17 mouse cellular contexts compared by ENCODE assay signal in the genomic region with DNA sequence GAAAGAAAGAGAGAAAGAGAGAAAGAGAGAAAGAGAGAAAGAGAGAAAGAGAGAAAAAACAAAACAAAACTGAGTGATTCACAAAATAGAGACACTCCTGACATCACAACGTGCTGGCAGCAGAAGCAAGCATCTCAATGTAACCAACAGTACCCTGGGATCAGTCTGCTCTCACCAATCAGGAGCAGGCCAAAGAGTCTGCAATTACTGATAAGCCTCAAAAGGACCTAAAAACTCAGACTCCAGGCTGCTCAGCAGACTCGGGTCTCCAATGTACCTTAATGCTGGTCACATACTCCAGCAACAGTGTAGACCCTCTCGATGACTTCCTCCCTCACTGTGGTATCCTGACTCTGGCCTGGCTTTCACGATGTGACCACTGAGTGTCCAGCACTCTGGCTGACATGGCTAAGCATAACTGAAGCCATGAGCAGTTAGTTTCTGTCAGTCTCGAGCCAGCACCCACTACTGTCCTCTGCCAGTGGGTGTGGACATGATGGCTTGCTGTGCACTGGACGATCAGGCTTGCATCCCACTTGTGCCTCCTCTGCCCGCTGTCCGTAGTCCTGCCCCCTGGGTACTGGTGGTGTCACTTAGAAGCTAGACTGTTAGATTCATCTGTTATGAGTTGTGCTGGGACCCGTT. TPM values are rescaled to one million over a fixed set of nuclear protein-coding genes. Genes with fewer than 3 reads are reported as not detected.
DNase-seq lines count a peak whose midpoint lies in the region; ATAC-seq and TF ChIP-seq lines count a peak whose summit lies in the region.
"Had no signal": no experiment of that assay in that cellular context is flagged by ENCODE, and none has a peak within 500 bp of the region (broad histone marks: within the 10 kb centered on the region; RNA-seq: fewer than 3 reads in every experiment).

No protein-coding gene starts in this region.

- no peak overlapping the region for H3K9ac ChIP-seq in stomach, embryonic 14.5 days (replicated peaks; ENCODE audit: low read depth, low read length)
- no peak overlapping the region for H3K9ac ChIP-seq in stomach, postnatal 0 days (ENCODE audit: low read length)
- peak overlapping the region; percentile 48 for H3K9ac ChIP-seq in liver, embryonic 14.5 days (replicated peaks)
- H3K9ac ChIP-seq: embryonic facial prominence, embryonic 13.5 days; heart, embryonic 15.5 days; neural tube, embryonic 15.5 days had no signal

- H3K4me3 ChIP-seq in stomach, embryonic 14.5 days (ENCODE audit: low read depth, low read length), result no peak overlapping the region
- no peak overlapping the region for H3K4me3 ChIP-seq in stomach, postnatal 0 days (ENCODE audit: low read depth, low read length)
- H3K4me3 ChIP-seq in liver, embryonic 14.5 days (ENCODE audit: insufficient read depth in 1 of 2, low read depth in 2 of 2, low read length in 2 of 2), result peak overlapping the region in 1 of 2 experiments; percentile 38; a peak in 2 of 4 replicates
- H3K4me3 ChIP-seq: embryonic facial prominence, embryonic 13.5 days; heart, embryonic 15.5 days; neural tube, embryonic 15.5 days had no signal

- WGBS in stomach, embryonic 14.5 days, result 61% methylated on average over 9 of the region's 9 CpGs
- WGBS in stomach, postnatal 0 days, result 66% methylated on average over 9 of the region's 9 CpGs
- 31% methylated on average over 9 of the region's 9 CpGs for WGBS in liver, embryonic 14.5 days (ENCODE audit: insufficient replicate concordance)

- no peak overlapping the region for H3K4me2 ChIP-seq in stomach, embryonic 14.5 days (replicated peaks; ENCODE audit: low read depth, low read length)
- H3K4me2 ChIP-seq in stomach, postnatal 0 days (replicated peaks; ENCODE audit: low read depth), result no peak overlapping the region
- peak overlapping the region; percentile 71 for H3K4me2 ChIP-seq in liver, embryonic 14.5 days (ENCODE audit: low read depth)
- H3K4me2 ChIP-seq: embryonic facial prominence, embryonic 13.5 days; heart, embryonic 15.5 days; neural tube, embryonic 15.5 days had no signal

- no peak for TF ChIP-seq EP300 in stomach, postnatal 0 days (optimal IDR thresholded peaks at IDR 0.05)
- peak; percentile 83 for TF ChIP-seq EP300 in liver, embryonic 14.5 days (IDR thresholded peaks at IDR 0.05; ENCODE audit: low read depth)

- no peaks in the 10 kb centered on the region for H3K9me3 ChIP-seq in stomach, embryonic 14.5 days (ENCODE audit: control insufficient read depth, low read depth, low read length)
- no peaks in the 10 kb centered on the region for H3K9me3 ChIP-seq in stomach, postnatal 0 days (ENCODE audit: control insufficient read depth, low read length)
- H3K9me3 ChIP-seq in liver, embryonic 14.5 days (ENCODE audit: control insufficient read depth, low read length), result no peaks in the 10 kb centered on the region
- H3K9me3 ChIP-seq: embryonic facial prominence, embryonic 13.5 days; heart, embryonic 15.5 days; neural tube, embryonic 15.5 days had no signal

- ATAC-seq in stomach, embryonic 14.5 days (ENCODE audit: insufficient number of reproducible peaks, insufficient read depth, low FRiP score, low read depth), result peak; percentile 46; the same call in 1 of the 2 replicates
- no peak for ATAC-seq in stomach, postnatal 0 days (ENCODE audit: low FRiP score, low TSS enrichment)
- peak; percentile 84 for ATAC-seq in erythroid progenitor cell, adult 5-6 weeks (replicated peaks; ENCODE audit: low FRiP score, poor library complexity, severe bottlenecking)
- ATAC-seq in liver, embryonic 14.5 days (ENCODE audit: insufficient read depth), result peak; percentile 90
- ATAC-seq: forebrain, embryonic 14.5 days had no signal

- DNase-seq in stomach, postnatal 0 days (ENCODE audit: low spot score), result no peak
- DNase-seq in liver, embryonic 14.5 days (ENCODE audit: low read depth in 3 of 3, low spot score in 3 of 3), result peak; percentile 71 to 81 (median 71)
- DNase-seq in cerebellum, postnatal 14 days, result no peak
- DNase-seq in layer of hippocampus, adult 9-10 months (ENCODE audit: low spot score), result no peak
- no peak for DNase-seq in urinary bladder, postnatal 25 days (ENCODE audit: low spot score)
- DNase-seq in neural tube, embryonic 10.5 days (ENCODE audit: extremely low spot score, low spot score), result no peak
- DNase-seq: adrenal gland, postnatal 14 days; cerebellum, adult 11 months; kidney, adult 11 months; kidney, postnatal 36 days had no signal

- no peak overlapping the region for H3K27ac ChIP-seq in stomach, embryonic 14.5 days (ENCODE audit: low read length)
- no peak overlapping the region for H3K27ac ChIP-seq in stomach, postnatal 0 days (replicated peaks)
- peak overlapping the region; percentile 93 for H3K27ac ChIP-seq in liver, embryonic 14.5 days
- H3K27ac ChIP-seq: embryonic facial prominence, embryonic 13.5 days; neural tube, embryonic 15.5 days had no signal

- H3K36me3 ChIP-seq in stomach, embryonic 14.5 days (ENCODE audit: control insufficient read depth, insufficient read depth, low read length), result no peaks in the 10 kb centered on the region
- no peaks in the 10 kb centered on the region for H3K36me3 ChIP-seq in stomach, postnatal 0 days (ENCODE audit: control insufficient read depth, insufficient read depth, low read length)
- H3K36me3 ChIP-seq in liver, embryonic 14.5 days (replicated peaks; ENCODE audit: control insufficient read depth, insufficient read depth, low read depth), result no peaks in the 10 kb centered on the region
- H3K36me3 ChIP-seq: embryonic facial prominence, embryonic 13.5 days; heart, embryonic 15.5 days; neural tube, embryonic 15.5 days had no signal

- TF ChIP-seq CTCF in stomach, postnatal 0 days (IDR thresholded peaks at IDR 0.05; ENCODE audit: low read depth), result no peak
- TF ChIP-seq CTCF in liver, embryonic 14.5 days (IDR thresholded peaks at IDR 0.05; ENCODE audit: low read depth), result peak; percentile 32

- peaks cover 11% of the 10 kb centered on the region for H3K4me1 ChIP-seq in stomach, embryonic 14.5 days (ENCODE audit: control insufficient read depth, insufficient read depth, low read length)
- H3K4me1 ChIP-seq in stomach, postnatal 0 days (replicated peaks; ENCODE audit: control insufficient read depth, insufficient read depth), result no peaks in the 10 kb centered on the region
- peaks cover 43 to 59% of the 10 kb centered on the region in 2 experiments for H3K4me1 ChIP-seq in liver, embryonic 14.5 days (replicated peaks; ENCODE audit: control insufficient read depth in 2 of 2, insufficient read depth in 2 of 2, low read length in 1 of 2)

- H3K27me3 ChIP-seq in stomach, embryonic 14.5 days (ENCODE audit: control insufficient read depth, insufficient read depth, low read length), result no peaks in the 10 kb centered on the region
- H3K27me3 ChIP-seq in stomach, postnatal 0 days (ENCODE audit: control insufficient read depth, insufficient read depth, low read length), result no peaks in the 10 kb centered on the region
- no peaks in the 10 kb centered on the region for H3K27me3 ChIP-seq in liver, embryonic 14.5 days (ENCODE audit: control insufficient read depth, insufficient read depth, low read length)
- H3K27me3 ChIP-seq: embryonic facial prominence, embryonic 13.5 days; neural tube, embryonic 15.5 days had no signal

RNA-seq across cellular contexts. Expression of gene Dusp7, which starts 30.4 kb away (rescaled TPM):
- 22.4 and 24.9 TPM in 2 replicates for polyA plus RNA-seq in stomach, embryonic 14.5 days (2014; fragmentation: Nextera tagmentation; extraction: Ambion mirVana)
- polyA plus RNA-seq in stomach, postnatal 0 days (2015; fragmentation: Nextera tagmentation; extraction: Ambion mirVana), result 12.3 and 12.7 TPM in 2 replicates
- total RNA-seq in erythroid progenitor cell, adult 5-6 weeks (2015; ENCODE audit: low replicate concordance), result 13.3 and 19.3 TPM in 2 replicates
- 2.7 and 3.9 TPM in 2 replicates for total RNA-seq in erythroid progenitor cell, adult 5-6 weeks (2017; ENCODE audit: low replicate concordance)
- polyA plus RNA-seq in liver, embryonic 14.5 days (2012; rRNA removed), result 8.2 and 10.0 TPM in 2 replicates
- polyA plus RNA-seq in liver, embryonic 14.5 days (2014; fragmentation: Nextera tagmentation; extraction: Ambion mirVana), result 4.4 and 4.5 TPM in 2 replicates

RNA-seq across cellular contexts. Expression of gene Rpl29, which starts 30.5 kb away (rescaled TPM):
- 1,139 and 1,256 TPM in 2 replicates for polyA plus RNA-seq in stomach, embryonic 14.5 days (2014; fragmentation: Nextera tagmentation; extraction: Ambion mirVana)
- polyA plus RNA-seq in stomach, postnatal 0 days (2015; fragmentation: Nextera tagmentation; extraction: Ambion mirVana), result 810 and 847 TPM in 2 replicates
- 733 and 902 TPM in 2 replicates for total RNA-seq in erythroid progenitor cell, adult 5-6 weeks (2015; ENCODE audit: low replicate concordance)
- 361 and 381 TPM in 2 replicates for total RNA-seq in erythroid progenitor cell, adult 5-6 weeks (2017; ENCODE audit: low replicate concordance)
- 718 and 743 TPM in 2 replicates for polyA plus RNA-seq in liver, embryonic 14.5 days (2012; rRNA removed)
- polyA plus RNA-seq in liver, embryonic 14.5 days (2014; fragmentation: Nextera tagmentation; extraction: Ambion mirVana), result 713 and 720 TPM in 2 replicates

RNA-seq across cellular contexts. Expression of gene Acy1, which starts 39.3 kb away (rescaled TPM):
- polyA plus RNA-seq in stomach, embryonic 14.5 days (2014; fragmentation: Nextera tagmentation; extraction: Ambion mirVana), result 41.2 and 43.1 TPM in 2 replicates
- 20.7 and 23.9 TPM in 2 replicates for polyA plus RNA-seq in stomach, postnatal 0 days (2015; fragmentation: Nextera tagmentation; extraction: Ambion mirVana)
- 2.9 TPM in 1 of 2 replicates, not detected in the other for total RNA-seq in erythroid progenitor cell, adult 5-6 weeks (2015; ENCODE audit: low replicate concordance)
- total RNA-seq in erythroid progenitor cell, adult 5-6 weeks (2017; ENCODE audit: low replicate concordance), result 0.30 and 0.39 TPM in 2 replicates
- polyA plus RNA-seq in liver, embryonic 14.5 days (2012; rRNA removed), result 13.6 and 19.5 TPM in 2 replicates
- polyA plus RNA-seq in liver, embryonic 14.5 days (2014; fragmentation: Nextera tagmentation; extraction: Ambion mirVana), result 26.7 and 26.8 TPM in 2 replicates

RNA-seq across cellular contexts. Expression of gene Abhd14b, which starts 48.5 kb away (rescaled TPM):
- polyA plus RNA-seq in stomach, embryonic 14.5 days (2014; fragmentation: Nextera tagmentation; extraction: Ambion mirVana), result 26.3 and 32.6 TPM in 2 replicates
- 39.0 and 46.0 TPM in 2 replicates for polyA plus RNA-seq in stomach, postnatal 0 days (2015; fragmentation: Nextera tagmentation; extraction: Ambion mirVana)
- total RNA-seq in erythroid progenitor cell, adult 5-6 weeks (2015; ENCODE audit: low replicate concordance), result 1.3 TPM in 1 of 2 replicates, not detected in the other
- total RNA-seq in erythroid progenitor cell, adult 5-6 weeks (2017; ENCODE audit: low replicate concordance), result 0.91 TPM in 1 of 2 replicates, not detected in the other
- polyA plus RNA-seq in liver, embryonic 14.5 days (2012; rRNA removed), result 17.3 and 23.7 TPM in 2 replicates
- polyA plus RNA-seq in liver, embryonic 14.5 days (2014; fragmentation: Nextera tagmentation; extraction: Ambion mirVana), result 24.9 and 25.2 TPM in 2 replicates

RNA-seq across cellular contexts. Expression of gene Abhd14a, which starts 48.7 kb away (rescaled TPM):
- polyA plus RNA-seq in stomach, embryonic 14.5 days (2014; fragmentation: Nextera tagmentation; extraction: Ambion mirVana), result 52.3 and 57.1 TPM in 2 replicates
- 23.1 and 23.2 TPM in 2 replicates for polyA plus RNA-seq in stomach, postnatal 0 days (2015; fragmentation: Nextera tagmentation; extraction: Ambion mirVana)
- total RNA-seq in erythroid progenitor cell, adult 5-6 weeks (2015; ENCODE audit: low replicate concordance), result 3.2 and 3.4 TPM in 2 replicates
- total RNA-seq in erythroid progenitor cell, adult 5-6 weeks (2017; ENCODE audit: low replicate concordance), result 0.77 and 2.0 TPM in 2 replicates
- polyA plus RNA-seq in liver, embryonic 14.5 days (2012; rRNA removed), result 14.4 and 16.4 TPM in 2 replicates
- polyA plus RNA-seq in liver, embryonic 14.5 days (2014; fragmentation: Nextera tagmentation; extraction: Ambion mirVana), result 14.3 and 16.3 TPM in 2 replicates
- total RNA-seq: monocyte, adult 5-6 weeks had no signal

Comparison
In these comparisons a context has a peak if more than half of its experiments do, and no peak if none do; other contexts are left out.
1. DNase-seq: peak in liver, embryonic 14.5 days (3 of 3); none in stomach, postnatal 0 days (single experiment), cerebellum, postnatal 14 days (0 of 2), layer of hippocampus, adult 9-10 months (single experiment), urinary bladder, postnatal 25 days (single experiment) and neural tube, embryonic 10.5 days (single experiment).